ENCODE assay signal across 30 mouse cellular contexts in genomic region chr2:181272092-181272491, GRCm38 (mm10). TPM values are rescaled to one million over a fixed set of nuclear protein-coding genes. Genes with fewer than 3 reads are reported as not detected.
A peak's percentile ranks its signal among the peaks of the same experiment; 100 is the strongest.
DNase-seq lines count a peak whose midpoint lies in the region; ATAC-seq and TF ChIP-seq lines count a peak whose summit lies in the region.
"Had no signal": no experiment of that assay in that cellular context is flagged by ENCODE, and none has a peak within 500 bp of the region (broad histone marks: within the 10 kb centered on the region; RNA-seq: fewer than 3 reads in every experiment).

No protein-coding gene starts in this region.

- intact Hi-C loops in heart, adult 2 months (cut with DNase I): loop anchor here (1.0 to 10.0 kb wide), 3 partner anchors 15 to 403 kb away; partner anchors contain the start of genes Ppdpf and Sox18

- H3K36me3 ChIP-seq in heart, adult 2 months (ENCODE audit: control insufficient read depth, insufficient read depth, low read length): peaks cover 40% of the 10 kb centered on the region
- peaks cover 68% of the 10 kb centered on the region for H3K36me3 ChIP-seq in heart, embryonic 10.5 days
- peaks cover 4% of the 10 kb centered on the region; the same call in 1 of the 2 replicates for H3K36me3 ChIP-seq in kidney, adult 2 months (ENCODE audit: control insufficient read depth, insufficient read depth, low read length)
- peaks cover 73% of the 10 kb centered on the region for H3K36me3 ChIP-seq in kidney, embryonic 15.5 days
- H3K36me3 ChIP-seq in lung, postnatal 0 days (ENCODE audit: insufficient read depth, low read length): no peaks in the 10 kb centered on the region

- no peak for DNase-seq in heart, adult 2 months
- no peak for DNase-seq in heart, embryonic 10.5 days (ENCODE audit: low spot score)
- peak; percentile 76 for DNase-seq in kidney, adult 2 months
- no peak for DNase-seq in lung, postnatal 0 days (ENCODE audit: low spot score)
- no peak for DNase-seq in lung, adult 2 months
- no peak for DNase-seq in adipocyte (ENCODE audit: low spot score)
- DNase-seq: adrenal gland, adult 8-10 months; adrenal gland, postnatal 25 days; cerebellum, adult 18-20 months; cerebellum, adult 9-10 months; cerebellum, postnatal 14 days; gastrocnemius, postnatal 25 days; heart, postnatal 10 days had no signal

- no peak for ATAC-seq in kidney, embryonic 15.5 days (replicated peaks; ENCODE audit: low FRiP score)
- ATAC-seq in lung, postnatal 0 days: no peak
- ATAC-seq: CD4-positive, CD25-positive, alpha-beta regulatory T cell, adult 4 months; forebrain, embryonic 13.5 days; forebrain, embryonic 16.5 days; intestine, postnatal 0 days had no signal

- 61% methylated on average over 2 of the region's 2 CpGs for WGBS in heart, adult 2 months
- 89% methylated on average over 2 of the region's 2 CpGs for WGBS in heart, embryonic 10.5 days
- WGBS in kidney, adult 2 months: 71% methylated on average over 2 of the region's 2 CpGs
- 81% methylated on average over 2 of the region's 2 CpGs for WGBS in kidney, embryonic 15.5 days
- 66% methylated on average over 2 of the region's 2 CpGs for WGBS in lung, postnatal 0 days
- WGBS in lung, adult 2 months: 61% methylated on average over 2 of the region's 2 CpGs

- H3K4me3 ChIP-seq in heart, adult 2 months: no peak overlapping the region
- H3K4me3 ChIP-seq in heart, embryonic 10.5 days: no peak overlapping the region
- no peak overlapping the region for H3K4me3 ChIP-seq in kidney, adult 2 months (ENCODE audit: insufficient read depth, low read depth, low read length)
- no peak overlapping the region for H3K4me3 ChIP-seq in kidney, embryonic 15.5 days (replicated peaks)
- no peak overlapping the region for H3K4me3 ChIP-seq in lung, postnatal 0 days (ENCODE audit: low read depth, low read length)
- no peak overlapping the region for H3K4me3 ChIP-seq in lung, adult 2 months (replicated peaks; ENCODE audit: extremely low read depth, low read depth, low read length)
- H3K4me3 ChIP-seq: forebrain, embryonic 10.5 days; forebrain, embryonic 13.5 days; heart, embryonic 15.5 days; hindbrain, embryonic 12.5 days; hindbrain, embryonic 15.5 days had no signal

- no peaks in the 10 kb centered on the region for H3K27me3 ChIP-seq in heart, adult 2 months (ENCODE audit: control insufficient read depth, insufficient read depth, low read length)
- no peaks in the 10 kb centered on the region for H3K27me3 ChIP-seq in heart, embryonic 10.5 days (ENCODE audit: insufficient read depth, poor library complexity, severe bottlenecking)
- no peaks in the 10 kb centered on the region for H3K27me3 ChIP-seq in kidney, adult 2 months (replicated peaks; ENCODE audit: control insufficient read depth, insufficient read depth, low read length)
- H3K27me3 ChIP-seq in kidney, embryonic 15.5 days: no peaks in the 10 kb centered on the region
- no peaks in the 10 kb centered on the region for H3K27me3 ChIP-seq in lung, postnatal 0 days (replicated peaks; ENCODE audit: insufficient read depth, low read length)
- H3K27me3 ChIP-seq: forebrain, embryonic 13.5 days; heart, embryonic 15.5 days; hindbrain, embryonic 12.5 days; hindbrain, embryonic 15.5 days had no signal

- no peaks in the 10 kb centered on the region; the same call in 1 of the 2 replicates for H3K79me2 ChIP-seq in heart, adult 2 months (replicated peaks; ENCODE audit: control insufficient read depth, insufficient read depth, low read length)

- peaks cover 2% of the 10 kb centered on the region; the same call in 1 of the 2 replicates for H3K4me1 ChIP-seq in heart, adult 2 months (ENCODE audit: control insufficient read depth, insufficient read depth, low read length)
- H3K4me1 ChIP-seq in heart, embryonic 10.5 days: no peaks in the 10 kb centered on the region
- H3K4me1 ChIP-seq in kidney, adult 2 months (ENCODE audit: control insufficient read depth, insufficient read depth, low read length): 0 out of 2 replicates have a peak, but pooled peaks cover 2% of the 10 kb centered on the region
- no peaks in the 10 kb centered on the region for H3K4me1 ChIP-seq in kidney, embryonic 15.5 days
- no peaks in the 10 kb centered on the region for H3K4me1 ChIP-seq in lung, postnatal 0 days (ENCODE audit: insufficient read depth, low read depth, low read length)
- peaks cover 4% of the 10 kb centered on the region; the same call in 1 of the 2 replicates for H3K4me1 ChIP-seq in lung, adult 2 months (ENCODE audit: control insufficient read depth, insufficient read depth, low read length)
- H3K4me1 ChIP-seq: forebrain, embryonic 10.5 days; forebrain, embryonic 13.5 days; heart, embryonic 15.5 days; hindbrain, embryonic 12.5 days; hindbrain, embryonic 15.5 days had no signal

- TF ChIP-seq POLR2A in heart, adult 2 months (IDR thresholded peaks at IDR 0.05; ENCODE audit: insufficient read depth, low read depth, low read length): no peak
- no peak for TF ChIP-seq POLR2A in kidney, adult 2 months (IDR thresholded peaks at IDR 0.05; ENCODE audit: low read depth, low read length)
- TF ChIP-seq POLR2A in lung, adult 2 months (IDR thresholded peaks at IDR 0.05; ENCODE audit: borderline replicate concordance, extremely low read depth, low read depth, low read length): no peak

- no peak overlapping the region for H3K9ac ChIP-seq in heart, adult 2 months (ENCODE audit: low read depth, low read length)
- no peak overlapping the region for H3K9ac ChIP-seq in kidney, embryonic 15.5 days
- no peak overlapping the region for H3K9ac ChIP-seq in lung, postnatal 0 days (replicated peaks; ENCODE audit: low read depth)
- H3K9ac ChIP-seq: forebrain, embryonic 13.5 days; heart, embryonic 15.5 days; hindbrain, embryonic 12.5 days; hindbrain, embryonic 15.5 days had no signal

- TF ChIP-seq CTCF in heart, adult 2 months (IDR thresholded peaks at IDR 0.05): no peak
- TF ChIP-seq CTCF in kidney, adult 2 months (conservative IDR thresholded peaks at IDR 0.05; ENCODE audit: insufficient read depth, insufficient read length, low read depth, low read length): no peak
- TF ChIP-seq CTCF in lung, postnatal 0 days (IDR thresholded peaks at IDR 0.05): no peak
- no peak for TF ChIP-seq CTCF in lung, adult 2 months (IDR thresholded peaks at IDR 0.05; ENCODE audit: insufficient read depth, low read length)

- TF ChIP-seq EP300 in heart, adult 2 months (IDR thresholded peaks at IDR 0.05; ENCODE audit: insufficient read depth, low read depth, low read length): no peak
- TF ChIP-seq EP300 in lung, postnatal 0 days (IDR thresholded peaks at IDR 0.05): peak; percentile 73

- no peak overlapping the region for H3K4me2 ChIP-seq in kidney, embryonic 15.5 days
- H3K4me2 ChIP-seq in lung, postnatal 0 days (replicated peaks; ENCODE audit: low read depth, low read length): no peak overlapping the region
- H3K4me2 ChIP-seq: forebrain, embryonic 13.5 days; heart, embryonic 11.5 days; heart, embryonic 15.5 days; hindbrain, embryonic 12.5 days; hindbrain, embryonic 15.5 days had no signal

- H3K9me3 ChIP-seq in heart, embryonic 10.5 days: no peaks in the 10 kb centered on the region
- H3K9me3 ChIP-seq in kidney, embryonic 15.5 days (replicated peaks): no peaks in the 10 kb centered on the region
- no peaks in the 10 kb centered on the region for H3K9me3 ChIP-seq in lung, postnatal 0 days (ENCODE audit: low read length)
- H3K9me3 ChIP-seq: forebrain, embryonic 10.5 days; forebrain, embryonic 13.5 days; heart, embryonic 15.5 days; hindbrain, embryonic 12.5 days; hindbrain, embryonic 15.5 days had no signal

- peak overlapping the region; percentile 57 for H3K27ac ChIP-seq in heart, adult 2 months
- H3K27ac ChIP-seq in heart, embryonic 10.5 days: no peak overlapping the region
- peak overlapping the region; percentile 23; the same call in 1 of the 2 replicates for H3K27ac ChIP-seq in kidney, adult 2 months (ENCODE audit: insufficient read depth, low read depth, low read length)
- no peak overlapping the region for H3K27ac ChIP-seq in kidney, embryonic 15.5 days
- no peak overlapping the region for H3K27ac ChIP-seq in lung, postnatal 0 days (ENCODE audit: low read length)
- H3K27ac ChIP-seq: forebrain, embryonic 10.5 days; forebrain, embryonic 13.5 days; heart, embryonic 15.5 days; hindbrain, embryonic 12.5 days; hindbrain, embryonic 15.5 days had no signal

RNA-seq across cellular contexts. Expression of gene Gmeb2, which starts 15.7 kb away (rescaled TPM):
- 10 to 100 TPM in 1 of 2 experiments, 1 to 10 TPM in 1; 8.5 to 10.2 TPM for total RNA-seq in heart, adult 2 months (2021)
- polyA plus RNA-seq in heart, adult 2 months (2012; rRNA removed): 9.4 and 12.7 TPM in 2 replicates
- 13.1 and 13.2 TPM in 2 replicates for polyA plus RNA-seq in heart, embryonic 10.5 days (2016; fragmentation: Nextera tagmentation; extraction: Ambion mirVana)
- polyA plus RNA-seq in kidney, adult 2 months (2012; rRNA removed): 12.8 and 14.5 TPM in 2 replicates
- 15.3 and 15.8 TPM in 2 replicates for polyA plus RNA-seq in kidney, embryonic 15.5 days (2015; fragmentation: Nextera tagmentation; extraction: Ambion mirVana)
- 7.6 and 7.8 TPM in 2 replicates for polyA plus RNA-seq in lung, postnatal 0 days (2015; fragmentation: Nextera tagmentation; extraction: Ambion mirVana)
- 22.2 and 26.3 TPM in 2 replicates for polyA plus RNA-seq in lung, adult 2 months (2012; rRNA removed)

RNA-seq across cellular contexts. Expression of gene Helz2, which starts 30.3 kb away (rescaled TPM):
- total RNA-seq in heart, adult 2 months (2021): 10 to 100 TPM in 1 of 2 experiments, 1 to 10 TPM in 1; 9.2 to 11.2 TPM
- 14.1 and 19.4 TPM in 2 replicates for polyA plus RNA-seq in heart, adult 2 months (2012; rRNA removed)
- polyA plus RNA-seq in heart, embryonic 10.5 days (2016; fragmentation: Nextera tagmentation; extraction: Ambion mirVana): 1.1 and 1.3 TPM in 2 replicates
- polyA plus RNA-seq in kidney, adult 2 months (2012; rRNA removed): 15.4 and 17.5 TPM in 2 replicates
- 1.3 and 1.6 TPM in 2 replicates for polyA plus RNA-seq in kidney, embryonic 15.5 days (2015; fragmentation: Nextera tagmentation; extraction: Ambion mirVana)
- 3.1 and 3.5 TPM in 2 replicates for polyA plus RNA-seq in lung, postnatal 0 days (2015; fragmentation: Nextera tagmentation; extraction: Ambion mirVana)
- polyA plus RNA-seq in lung, adult 2 months (2012; rRNA removed): 49.7 and 54.3 TPM in 2 replicates

RNA-seq across cellular contexts. Expression of gene Stmn3, which starts 42.2 kb away (rescaled TPM):
- under 1 TPM; 0.29 to 0.32 TPM for total RNA-seq in heart, adult 2 months (2021)
- polyA plus RNA-seq in heart, adult 2 months (2012; rRNA removed): 0.37 and 1.6 TPM in 2 replicates
- polyA plus RNA-seq in heart, embryonic 10.5 days (2016; fragmentation: Nextera tagmentation; extraction: Ambion mirVana): 0.37 and 1.0 TPM in 2 replicates
- 0.46 and 2.4 TPM in 2 replicates for polyA plus RNA-seq in kidney, adult 2 months (2012; rRNA removed)
- polyA plus RNA-seq in kidney, embryonic 15.5 days (2015; fragmentation: Nextera tagmentation; extraction: Ambion mirVana): 5.1 and 17.3 TPM in 2 replicates
- polyA plus RNA-seq in lung, postnatal 0 days (2015; fragmentation: Nextera tagmentation; extraction: Ambion mirVana): 0.51 and 0.95 TPM in 2 replicates
- 0.13 TPM in 1 of 2 replicates, not detected in the other for polyA plus RNA-seq in lung, adult 2 months (2012; rRNA removed)
- total RNA-seq: gastrocnemius, adult 18-20 months; hematopoietic stem cell, adult 5-6 weeks; MEL had no signal
- polyA plus RNA-seq: CD4-positive, CD25-positive, alpha-beta regulatory T cell, adult 4 months had no signal

RNA-seq across cellular contexts. Expression of gene Rtel1, which starts 47.4 kb away (rescaled TPM):
- 10 to 100 TPM in 1 of 2 experiments, 1 to 10 TPM in 1; 8.3 to 10.6 TPM for total RNA-seq in heart, adult 2 months (2021)
- 21.9 and 29.6 TPM in 2 replicates for polyA plus RNA-seq in heart, adult 2 months (2012; rRNA removed)
- 46.0 and 50.6 TPM in 2 replicates for polyA plus RNA-seq in heart, embryonic 10.5 days (2016; fragmentation: Nextera tagmentation; extraction: Ambion mirVana)
- 30.2 and 30.9 TPM in 2 replicates for polyA plus RNA-seq in kidney, adult 2 months (2012; rRNA removed)
- 41.8 and 44.7 TPM in 2 replicates for polyA plus RNA-seq in kidney, embryonic 15.5 days (2015; fragmentation: Nextera tagmentation; extraction: Ambion mirVana)
- polyA plus RNA-seq in lung, postnatal 0 days (2015; fragmentation: Nextera tagmentation; extraction: Ambion mirVana): 8.0 and 10.4 TPM in 2 replicates
- polyA plus RNA-seq in lung, adult 2 months (2012; rRNA removed): 23.1 and 41.0 TPM in 2 replicates

RNA-seq across cellular contexts. Expression of gene Fndc11, which starts 52.3 kb away (rescaled TPM):
- not detected for total RNA-seq in heart, adult 2 months (2021)
- 0.29 and 0.43 TPM in 2 replicates for polyA plus RNA-seq in heart, adult 2 months (2012; rRNA removed)
- not detected in 2 replicates for polyA plus RNA-seq in heart, embryonic 10.5 days (2016; fragmentation: Nextera tagmentation; extraction: Ambion mirVana)
- polyA plus RNA-seq in kidney, adult 2 months (2012; rRNA removed): 0.72 and 0.77 TPM in 2 replicates
- 0.14 and 0.26 TPM in 2 replicates for polyA plus RNA-seq in kidney, embryonic 15.5 days (2015; fragmentation: Nextera tagmentation; extraction: Ambion mirVana)
- 0.86 and 0.91 TPM in 2 replicates for polyA plus RNA-seq in lung, postnatal 0 days (2015; fragmentation: Nextera tagmentation; extraction: Ambion mirVana)
- polyA plus RNA-seq in lung, adult 2 months (2012; rRNA removed): 2.3 and 2.4 TPM in 2 replicates
- total RNA-seq: gastrocnemius, adult 18-20 months; gastrocnemius, postnatal 25 days; hematopoietic stem cell, adult 5-6 weeks; MEL had no signal
- polyA plus RNA-seq: C2C12; embryonic facial prominence, embryonic 11.5 days; embryonic facial prominence, embryonic 14.5 days; forebrain, embryonic 16.5 days; intestine, embryonic 14.5 days; intestine, postnatal 0 days had no signal

Comparison
In these comparisons a context has a peak if more than half of its experiments do, and no peak if none do; other contexts are left out.
1. H3K27ac ChIP-seq: peak in heart, adult 2 months (single experiment) and kidney, adult 2 months (single experiment); none in heart, embryonic 10.5 days (single experiment), kidney, embryonic 15.5 days (single experiment) and lung, postnatal 0 days (single experiment).